Mouse (Mus musculus): ENCODE results near the gene Gm42674. TPM values are rescaled to one million over a fixed set of nuclear protein-coding genes. Genes with fewer than 3 reads are reported as not detected.
A peak's percentile ranks its signal among the peaks of the same experiment; 100 is the strongest.

Gene Gm42674
- polyA plus RNA-seq, 1 experiment, result not detected

DNA sequence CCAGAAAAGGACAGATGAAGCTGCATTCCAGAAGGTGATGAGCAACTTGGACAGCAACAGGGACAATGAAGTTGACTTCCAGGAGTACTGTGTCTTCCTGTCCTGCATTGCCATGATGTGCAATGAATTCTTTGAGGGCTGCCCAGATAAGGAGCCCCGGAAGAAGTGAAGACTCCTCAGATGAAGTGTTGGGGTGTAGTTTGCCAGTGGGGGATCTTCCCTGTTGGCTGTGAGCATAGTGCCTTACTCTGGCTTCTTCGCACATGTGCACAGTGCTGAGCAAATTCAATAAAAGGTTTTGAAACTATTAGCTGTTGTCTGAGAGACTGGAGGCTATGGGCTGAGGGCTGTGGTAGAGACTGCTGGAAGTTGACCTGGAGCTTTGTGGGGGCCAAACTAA lies 4.0 kb downstream of the Gm42674 start:
- H3K27ac ChIP-seq (ENCODE audit: insufficient read depth, low read length), result no peak overlapping the region
- peaks cover 5% of the 10 kb centered on the region for H3K4me1 ChIP-seq (ENCODE audit: control insufficient read depth, insufficient read depth, low read length)
- TF ChIP-seq POLR2A (IDR thresholded peaks at IDR 0.05; ENCODE audit: extremely low read depth, insufficient read depth, low read length), result no peak
- TF ChIP-seq CTCF (IDR thresholded peaks at IDR 0.05; ENCODE audit: extremely low read depth, insufficient read depth, low read length), result no peak
- no peak overlapping the region for H3K4me3 ChIP-seq (ENCODE audit: insufficient read depth, low read length)

DNA sequence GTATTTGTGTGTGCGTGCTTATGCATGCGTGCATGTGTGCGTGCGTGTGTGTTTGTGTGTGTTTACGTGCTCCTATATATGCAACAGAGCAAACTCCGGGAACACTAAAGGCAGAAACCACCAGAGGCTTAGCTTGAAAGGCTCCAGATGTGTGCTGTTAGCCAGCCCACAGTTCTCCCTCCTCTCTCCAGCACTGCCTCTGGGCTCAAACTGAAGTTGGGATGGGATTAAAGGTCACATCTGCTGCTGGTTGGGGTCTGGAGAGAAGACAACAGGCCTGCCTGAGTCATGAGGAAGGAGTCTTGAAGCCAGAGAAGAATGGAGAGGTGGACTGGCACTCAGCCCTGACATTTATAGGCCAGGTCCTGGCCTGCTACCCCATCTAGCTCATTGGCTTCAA lies 4.5 kb downstream of the Gm42674 start:
- TF ChIP-seq CTCF (IDR thresholded peaks at IDR 0.05; ENCODE audit: extremely low read depth, insufficient read depth, low read length) (no peak), POLR2A (IDR thresholded peaks at IDR 0.05; ENCODE audit: extremely low read depth, insufficient read depth, low read length) (no peak)
- H3K4me3 ChIP-seq (ENCODE audit: insufficient read depth, low read length), result no peak overlapping the region
- peaks cover 5% of the 10 kb centered on the region for H3K4me1 ChIP-seq (ENCODE audit: control insufficient read depth, insufficient read depth, low read length)
- H3K27ac ChIP-seq (ENCODE audit: insufficient read depth, low read length), result no peak overlapping the region

DNA sequence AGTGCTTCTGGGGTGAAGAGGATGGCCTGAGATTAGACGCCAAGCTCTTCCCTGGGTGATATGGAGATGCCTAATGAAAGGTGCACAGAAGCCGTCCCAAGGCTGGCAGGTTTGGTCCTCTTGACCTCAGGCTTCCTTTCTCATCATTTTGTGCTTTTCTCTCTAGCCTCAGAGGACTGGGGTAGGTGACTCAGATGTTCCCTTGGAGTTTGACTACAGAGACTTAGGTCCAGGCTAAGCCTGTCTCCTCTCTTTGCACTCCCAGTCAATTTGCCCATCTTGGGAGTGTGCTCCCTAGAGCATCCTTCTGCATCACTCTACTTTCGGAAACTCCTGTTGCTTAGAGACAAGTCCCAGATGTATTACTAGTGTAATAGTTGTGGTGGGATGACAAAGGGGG lies 5.7 kb downstream of the Gm42674 start:
- no peak overlapping the region for H3K27ac ChIP-seq (ENCODE audit: insufficient read depth, low read length)
- TF ChIP-seq CTCF (IDR thresholded peaks at IDR 0.05; ENCODE audit: extremely low read depth, insufficient read depth, low read length) (no peak), POLR2A (IDR thresholded peaks at IDR 0.05; ENCODE audit: extremely low read depth, insufficient read depth, low read length) (no peak)
- no peak overlapping the region for H3K4me3 ChIP-seq (ENCODE audit: insufficient read depth, low read length)
- peaks cover 5% of the 10 kb centered on the region for H3K4me1 ChIP-seq (ENCODE audit: control insufficient read depth, insufficient read depth, low read length)

DNA sequence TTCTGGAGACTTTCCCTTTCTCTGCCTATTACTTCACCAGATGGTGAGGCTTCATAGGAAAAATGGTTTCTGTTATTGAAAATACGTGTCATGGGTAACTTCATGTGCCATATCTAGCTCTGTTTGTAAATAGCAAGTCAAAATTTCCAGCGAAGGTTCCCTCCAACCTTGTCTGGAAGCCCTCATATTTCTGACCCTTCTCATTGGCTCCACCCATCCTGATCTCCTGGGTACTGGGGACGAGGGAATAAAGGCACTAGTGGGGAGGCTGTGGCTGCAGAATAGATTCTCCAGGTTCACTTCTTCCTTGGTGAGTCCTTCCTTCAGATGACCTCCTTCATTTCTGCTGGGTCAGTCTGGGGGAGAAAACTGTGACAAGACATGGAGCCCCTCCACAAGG lies 6.5 kb downstream of the Gm42674 start, which contains the start of gene S100a5:
S100a5 (plus strand) TSS at position 301 of the 400 bp plus-strand sequence.
- H3K4me3 ChIP-seq (ENCODE audit: insufficient read depth, low read length), result no peak within 1 kb of the TSS
- peaks cover 5% of the 10 kb centered on the region for H3K4me1 ChIP-seq (ENCODE audit: control insufficient read depth, insufficient read depth, low read length)
- H3K27ac ChIP-seq (ENCODE audit: insufficient read depth, low read length), result no peak within 1 kb of the TSS
- TF ChIP-seq POLR2A (IDR thresholded peaks at IDR 0.05; ENCODE audit: extremely low read depth, insufficient read depth, low read length), result no peak
- TF ChIP-seq CTCF (IDR thresholded peaks at IDR 0.05; ENCODE audit: extremely low read depth, insufficient read depth, low read length), result no peak

DNA sequence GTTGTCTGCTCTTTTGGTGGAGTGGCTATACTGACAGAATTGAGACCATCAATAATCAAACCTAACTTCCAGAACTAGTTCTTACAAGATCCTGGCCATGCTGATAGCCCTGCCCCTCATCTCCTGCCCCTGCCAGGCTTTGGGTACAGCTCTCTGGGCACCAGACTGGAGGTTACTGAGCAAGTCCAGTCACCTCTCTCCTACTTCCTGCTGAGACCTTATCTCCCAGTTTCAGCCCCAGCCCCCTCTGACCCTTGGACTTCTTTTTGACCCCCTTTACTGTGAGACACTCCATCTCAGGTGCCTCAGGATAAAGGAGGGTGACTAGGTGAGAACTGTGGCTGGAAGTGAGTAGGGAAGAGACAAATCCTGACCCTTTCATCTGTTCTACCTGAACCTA lies 7.4 kb downstream of the Gm42674 start:
- Histone ChIP-seq H3K4me3 (ENCODE audit: insufficient read depth, low read length) (no peak overlapping the region), H3K4me1 (ENCODE audit: control insufficient read depth, insufficient read depth, low read length) (peaks cover 5% of the 10 kb centered on the region), H3K27ac (ENCODE audit: insufficient read depth, low read length) (no peak overlapping the region)
- no peak for TF ChIP-seq CTCF (IDR thresholded peaks at IDR 0.05; ENCODE audit: extremely low read depth, insufficient read depth, low read length)
- TF ChIP-seq POLR2A (IDR thresholded peaks at IDR 0.05; ENCODE audit: extremely low read depth, insufficient read depth, low read length), result no peak

DNA sequence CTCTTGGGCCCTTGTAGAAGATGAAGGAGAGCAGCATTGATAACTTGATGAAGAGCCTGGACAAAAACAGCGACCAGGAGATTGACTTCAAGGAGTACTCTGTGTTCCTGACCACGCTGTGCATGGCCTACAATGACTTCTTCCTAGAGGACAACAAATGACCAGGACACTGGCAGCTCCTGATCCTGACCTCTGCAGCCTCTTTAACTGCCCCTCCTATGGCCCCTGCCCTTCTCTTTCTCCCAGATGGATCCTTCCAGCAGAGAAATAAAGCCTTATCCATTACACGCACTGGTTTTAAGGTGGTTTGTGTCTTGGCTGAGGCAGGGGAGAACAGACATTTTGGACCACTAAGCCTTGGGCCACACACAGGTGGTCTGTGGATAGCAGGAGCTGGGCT lies 9.8 kb downstream of the Gm42674 start:
- TF ChIP-seq CTCF (IDR thresholded peaks at IDR 0.05; ENCODE audit: extremely low read depth, insufficient read depth, low read length) (no peak), POLR2A (IDR thresholded peaks at IDR 0.05; ENCODE audit: extremely low read depth, insufficient read depth, low read length) (no peak)

DNA sequence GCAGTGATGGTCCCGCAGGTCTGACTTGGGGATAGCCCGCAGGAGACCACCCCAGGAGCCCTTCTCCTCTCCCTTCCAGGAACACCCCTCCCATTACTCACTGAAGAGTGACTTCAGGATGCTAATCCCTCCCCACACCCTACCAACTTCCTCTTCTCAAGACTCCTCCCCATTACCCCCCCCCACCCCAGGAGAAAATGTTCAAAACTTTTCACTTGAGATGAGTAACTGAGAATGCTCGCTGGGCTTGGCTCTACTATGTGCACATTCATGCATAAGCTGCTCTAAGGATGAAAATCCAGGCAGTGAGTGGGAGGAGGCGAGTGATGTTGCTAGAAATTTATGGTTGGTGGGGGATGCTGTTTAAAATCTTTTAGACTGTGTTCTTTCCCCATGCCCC lies 10.4 kb downstream of the Gm42674 start:
- TF ChIP-seq POLR2A (IDR thresholded peaks at IDR 0.05; ENCODE audit: extremely low read depth, insufficient read depth, low read length) (no peak), CTCF (IDR thresholded peaks at IDR 0.05; ENCODE audit: extremely low read depth, insufficient read depth, low read length) (no peak)
- H3K4me1 ChIP-seq (ENCODE audit: control insufficient read depth, insufficient read depth, low read length), result peaks cover 1% of the 10 kb centered on the region; the same call in 1 of the 2 replicates

More for the DNA sequence above, 9.8 kb downstream of the Gm42674 start:
- Histone ChIP-seq H3K4me3 (ENCODE audit: insufficient read depth, low read length) (no peak overlapping the region), H3K27ac (ENCODE audit: insufficient read depth, low read length) (no peak overlapping the region), H3K4me1 (ENCODE audit: control insufficient read depth, insufficient read depth, low read length) (peaks cover 1% of the 10 kb centered on the region; the same call in 1 of the 2 replicates)

DNA sequence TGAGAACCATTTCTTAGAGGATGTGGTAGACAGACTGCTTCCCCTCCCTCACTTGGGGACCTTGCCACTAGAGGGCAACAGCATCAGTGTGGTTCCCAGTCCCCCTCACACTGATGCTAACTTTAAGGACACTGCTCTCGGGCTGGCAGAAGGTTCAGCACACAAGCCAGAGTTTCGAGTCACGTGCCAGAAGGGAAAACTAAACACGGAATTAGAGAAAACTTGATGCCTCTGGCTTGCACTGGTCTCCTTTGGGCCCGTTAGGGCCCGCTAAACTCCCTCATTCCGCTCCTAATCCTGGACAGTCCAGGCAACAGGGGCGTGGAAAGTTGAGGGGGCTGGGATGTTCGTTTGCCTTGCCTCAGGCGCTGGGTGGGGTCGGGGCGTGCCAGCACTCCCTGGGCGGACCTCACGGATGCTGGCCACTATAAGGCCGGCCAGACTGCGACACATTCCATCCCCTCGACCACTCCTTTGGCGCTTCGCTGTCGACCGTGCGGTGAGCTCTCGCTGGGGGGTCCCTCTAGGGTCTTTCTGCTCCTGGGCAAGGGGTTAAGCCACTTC lies 11.1 kb downstream of the Gm42674 start, which contains the start of gene S100a6:
S100a6 (plus strand) TSS at position 155 of the 564 bp plus-strand sequence.
- TF ChIP-seq POLR2A (IDR thresholded peaks at IDR 0.05; ENCODE audit: extremely low read depth, insufficient read depth, low read length), result no peak
- TF ChIP-seq CTCF (IDR thresholded peaks at IDR 0.05; ENCODE audit: extremely low read depth, insufficient read depth, low read length), result peak; percentile 55
- peaks cover 1% of the 10 kb centered on the region; the same call in 1 of the 2 replicates for H3K4me1 ChIP-seq (ENCODE audit: control insufficient read depth, insufficient read depth, low read length)
- peak within 1 kb of the TSS; percentile 30 for H3K4me3 ChIP-seq (ENCODE audit: insufficient read depth, low read length)
- no peak within 1 kb of the TSS for H3K27ac ChIP-seq (ENCODE audit: insufficient read depth, low read length)

More for the DNA sequence above, 10.4 kb downstream of the Gm42674 start:
- Histone ChIP-seq H3K4me3 (ENCODE audit: insufficient read depth, low read length) (no peak overlapping the region), H3K27ac (ENCODE audit: insufficient read depth, low read length) (no peak overlapping the region)

DNA sequence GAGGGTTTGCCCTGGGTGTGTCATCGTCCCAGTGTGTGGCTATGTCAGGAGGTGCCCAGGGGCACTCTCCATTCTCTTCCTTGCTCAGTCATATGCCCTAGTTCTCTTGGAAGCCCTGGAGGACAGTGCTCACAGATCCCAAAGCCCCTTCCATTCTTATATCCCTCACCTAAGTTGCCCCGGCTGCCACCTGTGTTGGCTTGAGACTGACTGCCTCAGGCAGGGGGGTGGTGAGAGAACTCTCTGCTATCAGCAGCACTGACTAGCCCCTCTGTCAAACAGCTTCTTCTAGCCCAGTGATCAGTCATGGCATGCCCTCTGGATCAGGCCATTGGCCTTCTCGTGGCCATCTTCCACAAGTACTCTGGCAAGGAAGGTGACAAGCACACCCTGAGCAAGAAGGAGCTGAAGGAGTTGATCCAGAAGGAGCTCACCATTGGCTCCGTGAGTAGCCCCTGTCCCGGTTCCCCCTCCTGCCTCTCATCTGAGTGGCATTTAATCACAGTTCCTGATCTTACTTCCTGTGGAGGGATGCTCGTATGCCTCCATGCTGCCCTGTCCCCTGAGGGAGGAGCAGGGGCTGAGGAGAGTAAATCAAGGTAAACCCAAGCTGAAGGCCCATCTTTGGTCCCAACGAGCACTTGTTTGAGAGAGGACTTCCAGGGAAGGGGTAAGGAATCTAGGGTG lies 11.9 kb downstream of the Gm42674 start:
- peaks cover 1% of the 10 kb centered on the region; the same call in 1 of the 2 replicates for H3K4me1 ChIP-seq (ENCODE audit: control insufficient read depth, insufficient read depth, low read length)
- no peak overlapping the region for H3K27ac ChIP-seq (ENCODE audit: insufficient read depth, low read length)
- TF ChIP-seq POLR2A (IDR thresholded peaks at IDR 0.05; ENCODE audit: extremely low read depth, insufficient read depth, low read length) (no peak), CTCF (IDR thresholded peaks at IDR 0.05; ENCODE audit: extremely low read depth, insufficient read depth, low read length) (no peak)
- H3K4me3 ChIP-seq (ENCODE audit: insufficient read depth, low read length), result peak overlapping the region; percentile 30; the same call in 1 of the 2 replicates

DNA sequence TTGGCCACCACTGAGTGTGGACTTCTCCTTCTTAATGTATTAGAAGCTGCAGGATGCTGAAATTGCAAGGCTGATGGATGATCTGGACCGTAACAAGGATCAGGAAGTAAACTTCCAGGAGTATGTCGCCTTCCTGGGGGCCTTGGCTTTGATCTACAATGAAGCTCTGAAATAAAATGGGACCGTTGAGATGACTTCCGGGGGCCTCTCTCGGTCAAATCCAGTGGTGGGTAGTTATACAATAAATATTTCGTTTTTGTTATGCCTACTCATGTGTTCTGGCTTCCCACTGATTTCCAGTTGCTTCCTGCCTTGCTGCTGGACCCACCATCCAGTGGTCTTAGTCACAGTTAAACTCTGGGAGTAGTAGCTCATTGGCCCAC lies 12.4 kb downstream of the Gm42674 start:
- TF ChIP-seq CTCF (IDR thresholded peaks at IDR 0.05; ENCODE audit: extremely low read depth, insufficient read depth, low read length), result no peak
- TF ChIP-seq POLR2A (IDR thresholded peaks at IDR 0.05; ENCODE audit: extremely low read depth, insufficient read depth, low read length), result no peak
- no peak overlapping the region for H3K27ac ChIP-seq (ENCODE audit: insufficient read depth, low read length)
- H3K4me1 ChIP-seq (ENCODE audit: control insufficient read depth, insufficient read depth, low read length), result peaks cover 1% of the 10 kb centered on the region; the same call in 1 of the 2 replicates
- H3K4me3 ChIP-seq (ENCODE audit: insufficient read depth, low read length), result no peak overlapping the region

Measured in cortical plate, adult 2 months (tissue).